9 mouse cellular contexts compared by ENCODE assay signal in genomic region chr10:89532929-89533727, GRCm38 (mm10). TPM values are rescaled to one million over a fixed set of nuclear protein-coding genes. Genes with fewer than 3 reads are reported as not detected.
A peak's percentile ranks its signal among the peaks of the same experiment; 100 is the strongest.
DNase-seq lines count a peak whose midpoint lies in the region; ATAC-seq lines count a peak whose summit lies in the region.
"Had no signal": no experiment of that assay in that cellular context is flagged by ENCODE, and none has a peak within 500 bp of the region (broad histone marks: within the 10 kb centered on the region; RNA-seq: fewer than 3 reads in every experiment).

Gene Nr1h4, minus strand, starts transcription at chr10:89533585.

- peak; percentile 59 for DNase-seq in 3T3-L1 (ENCODE audit: low read depth, low spot score)
- peak; percentile 73 for DNase-seq in NIH3T3 (ENCODE audit: low read depth)
- peak; percentile 96 for DNase-seq in heart, adult 11 months
- no peak for DNase-seq in embryo, embryonic 9.5 days (ENCODE audit: extremely low spot score)
- no peak for DNase-seq in right cerebral cortex, postnatal 10 days (ENCODE audit: low spot score in 2 of 2)
- DNase-seq in right cerebral cortex, adult 18-20 months, result no peak

- no peak within 1 kb of the TSS for H3K4me3 ChIP-seq in kidney, embryonic 16.5 days (ENCODE audit: low read length)
- H3K4me3 ChIP-seq in stomach, embryonic 15.5 days (replicated peaks), result no peak within 1 kb of the TSS
- H3K4me3 ChIP-seq: limb, embryonic 15.5 days had no signal

- WGBS in kidney, embryonic 16.5 days, result 67% methylated on average over 17 of the region's 17 CpGs
- WGBS in stomach, embryonic 15.5 days, result 53% methylated on average over 17 of the region's 17 CpGs

- H3K27ac ChIP-seq in kidney, embryonic 16.5 days (ENCODE audit: low read length), result no peak within 1 kb of the TSS
- H3K27ac ChIP-seq in stomach, embryonic 15.5 days, result no peak within 1 kb of the TSS; the same call in 1 of the 2 replicates
- H3K27ac ChIP-seq: limb, embryonic 15.5 days had no signal

- H3K4me2 ChIP-seq in kidney, embryonic 16.5 days (replicated peaks; ENCODE audit: low read depth, low read length), result no peak within 1 kb of the TSS
- 0 out of 2 replicates have a peak within 1 kb of the TSS, but pooled peaks have one; percentile 13 for H3K4me2 ChIP-seq in stomach, embryonic 15.5 days
- H3K4me2 ChIP-seq: limb, embryonic 15.5 days had no signal

- H3K9me3 ChIP-seq in kidney, embryonic 16.5 days (ENCODE audit: low read length), result no peaks in the 10 kb centered on the region
- no peaks in the 10 kb centered on the region for H3K9me3 ChIP-seq in stomach, embryonic 15.5 days
- H3K9me3 ChIP-seq: limb, embryonic 15.5 days had no signal

- 0 out of 2 replicates have a peak, but pooled peaks cover 3% of the 10 kb centered on the region for H3K4me1 ChIP-seq in kidney, embryonic 16.5 days (ENCODE audit: insufficient read depth, low read length)
- 0 out of 2 replicates have a peak, but pooled peaks cover 8% of the 10 kb centered on the region for H3K4me1 ChIP-seq in stomach, embryonic 15.5 days
- H3K4me1 ChIP-seq: limb, embryonic 15.5 days had no signal

- no peaks in the 10 kb centered on the region for H3K36me3 ChIP-seq in kidney, embryonic 16.5 days (ENCODE audit: insufficient read depth, low read length)
- no peaks in the 10 kb centered on the region for H3K36me3 ChIP-seq in stomach, embryonic 15.5 days
- H3K36me3 ChIP-seq: limb, embryonic 15.5 days had no signal

- H3K27me3 ChIP-seq in kidney, embryonic 16.5 days (ENCODE audit: insufficient read depth, low read length), result no peaks in the 10 kb centered on the region
- no peaks in the 10 kb centered on the region for H3K27me3 ChIP-seq in stomach, embryonic 15.5 days (replicated peaks)
- H3K27me3 ChIP-seq: limb, embryonic 15.5 days had no signal

- H3K9ac ChIP-seq in kidney, embryonic 16.5 days (replicated peaks; ENCODE audit: low read length), result no peak within 1 kb of the TSS
- no peak within 1 kb of the TSS for H3K9ac ChIP-seq in stomach, embryonic 15.5 days
- H3K9ac ChIP-seq: limb, embryonic 15.5 days had no signal

- ATAC-seq in kidney, embryonic 16.5 days (ENCODE audit: low FRiP score, low TSS enrichment), result peak; percentile 62
- peak; percentile 48; the same call in 1 of the 2 replicates for ATAC-seq in stomach, embryonic 15.5 days (ENCODE audit: insufficient read depth, low FRiP score, low read depth)

RNA-seq across cellular contexts. Expression of gene Nr1h4, which starts in this region (rescaled TPM):
- 3.9 and 4.2 TPM in 2 replicates for polyA plus RNA-seq in kidney, embryonic 16.5 days (2015; fragmentation: Nextera tagmentation; extraction: Ambion mirVana)
- polyA plus RNA-seq in stomach, embryonic 15.5 days (2015; fragmentation: Nextera tagmentation; extraction: Ambion mirVana), result 9.9 and 12.0 TPM in 2 replicates

Comparison
In these comparisons a context has a peak if more than half of its experiments do, and no peak if none do; other contexts are left out.
1. DNase-seq: peak in 3T3-L1 (single experiment), NIH3T3 (single experiment) and heart, adult 11 months (single experiment); none in embryo, embryonic 9.5 days (single experiment), right cerebral cortex, postnatal 10 days (0 of 2) and right cerebral cortex, adult 18-20 months (single experiment).